Mouse (Mus musculus): ENCODE results near the gene Mag. TPM values are rescaled to one million over a fixed set of nuclear protein-coding genes. Genes with fewer than 3 reads are reported as not detected.

Gene Mag
- polyA plus RNA-seq, 1 experiment: 3.7 TPM

DNA sequence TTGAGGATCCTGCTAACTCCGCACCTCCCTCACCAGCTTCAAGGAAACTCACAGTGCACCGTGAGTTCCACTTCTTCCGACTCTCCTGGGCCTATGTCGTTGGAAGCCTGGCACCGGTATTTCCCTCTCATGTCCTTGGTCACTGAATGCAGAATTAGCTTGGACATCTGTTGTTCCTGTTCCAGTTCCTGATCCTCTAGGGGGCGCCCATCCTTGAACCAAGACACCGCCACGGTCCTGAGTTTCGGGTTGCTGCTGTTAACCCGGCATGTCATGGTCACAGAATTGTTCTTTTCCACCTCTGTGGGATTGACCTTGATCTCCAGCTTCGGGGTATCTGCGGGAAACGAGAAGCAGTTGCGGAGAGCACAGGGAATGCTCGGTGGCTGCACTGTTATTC, 41.6 kb downstream of the Mag start:
- TF ChIP-seq CTCF (IDR thresholded peaks at IDR 0.05; ENCODE audit: low read depth, low read length) (peak; percentile 94), POLR2A (IDR thresholded peaks at IDR 0.05; ENCODE audit: borderline replicate concordance, low read depth, low read length) (no peak)
- Histone ChIP-seq H3K4me1 (ENCODE audit: control insufficient read depth, insufficient read depth, low read length) (peaks cover 12% of the 10 kb centered on the region), H3K27ac (ENCODE audit: insufficient read depth, low read depth, low read length) (no peak overlapping the region), H3K4me3 (ENCODE audit: insufficient read depth, low read length) (no peak overlapping the region)

DNA sequence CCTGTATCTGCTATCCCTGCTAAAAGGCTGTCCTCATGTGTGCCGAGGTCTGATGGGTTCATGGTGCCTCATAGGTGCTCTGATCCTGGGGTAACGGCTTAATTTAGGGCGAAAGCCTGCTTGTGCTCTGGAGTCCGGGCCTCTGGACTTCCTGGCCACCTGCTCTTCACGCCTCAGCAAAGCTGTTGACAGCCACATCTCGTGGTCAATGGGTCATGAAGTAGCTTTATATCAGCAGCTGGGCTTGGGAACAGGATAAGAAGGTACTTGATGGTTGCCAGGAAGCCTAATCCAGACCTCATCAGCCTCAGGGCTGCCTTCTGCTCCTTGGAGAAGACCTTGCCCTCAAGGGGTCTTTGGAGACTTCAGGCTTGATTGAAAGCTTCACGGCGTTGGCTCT, 51.3 kb downstream of the Mag start:
- TF ChIP-seq CTCF (IDR thresholded peaks at IDR 0.05; ENCODE audit: low read depth, low read length): no peak
- no peak for TF ChIP-seq POLR2A (IDR thresholded peaks at IDR 0.05; ENCODE audit: borderline replicate concordance, low read depth, low read length)
- H3K27ac ChIP-seq (ENCODE audit: insufficient read depth, low read depth, low read length): no peak overlapping the region
- no peak overlapping the region for H3K4me3 ChIP-seq (ENCODE audit: insufficient read depth, low read length)
- H3K4me1 ChIP-seq (ENCODE audit: control insufficient read depth, insufficient read depth, low read length): no peaks in the 10 kb centered on the region

- Histone ChIP-seq H3K4me3 (ENCODE audit: insufficient read depth, low read length) (no peak within 1 kb of the TSS), H3K27ac (ENCODE audit: insufficient read depth, low read depth, low read length) (no peak within 1 kb of the TSS), H3K4me1 (ENCODE audit: control insufficient read depth, insufficient read depth, low read length) (peaks cover 3% of the 10 kb centered on the region)
- TF ChIP-seq CTCF (IDR thresholded peaks at IDR 0.05; ENCODE audit: low read depth, low read length) (no peak), POLR2A (IDR thresholded peaks at IDR 0.05; ENCODE audit: borderline replicate concordance, low read depth, low read length) (no peak)
These were observed 53.2 kb downstream of the Mag start, which contains the start of gene Ffar1 for GRCm38 (mm10) chr7:30861464-30861863. Gene Ffar1, minus strand, starts transcription at chr7:30861564.

- Histone ChIP-seq H3K4me1 (ENCODE audit: control insufficient read depth, insufficient read depth, low read length) (peaks cover 3% of the 10 kb centered on the region), H3K27ac (ENCODE audit: insufficient read depth, low read depth, low read length) (no peak overlapping the region), H3K4me3 (ENCODE audit: insufficient read depth, low read length) (no peak overlapping the region)
- no peak for TF ChIP-seq POLR2A (IDR thresholded peaks at IDR 0.05; ENCODE audit: borderline replicate concordance, low read depth, low read length)
- peak; percentile 87 for TF ChIP-seq CTCF (IDR thresholded peaks at IDR 0.05; ENCODE audit: low read depth, low read length)
These were observed 54.9 kb downstream of the Mag start for GRCm38 (mm10) chr7:30859635-30860402.

GRCm38 (mm10) chr7:30859290-30859634, 55.4 kb downstream of the Mag start:
- H3K27ac ChIP-seq (ENCODE audit: insufficient read depth, low read depth, low read length): no peak overlapping the region
- H3K4me3 ChIP-seq (ENCODE audit: insufficient read depth, low read length): no peak overlapping the region
- peaks cover 3% of the 10 kb centered on the region for H3K4me1 ChIP-seq (ENCODE audit: control insufficient read depth, insufficient read depth, low read length)
- peak; percentile 91 for TF ChIP-seq CTCF (IDR thresholded peaks at IDR 0.05; ENCODE audit: low read depth, low read length)
- TF ChIP-seq POLR2A (IDR thresholded peaks at IDR 0.05; ENCODE audit: borderline replicate concordance, low read depth, low read length): no peak

GRCm38 (mm10) chr7:30857746-30858145, 56.9 kb downstream of the Mag start:
- H3K27ac ChIP-seq (ENCODE audit: insufficient read depth, low read depth, low read length): no peak overlapping the region
- H3K4me1 ChIP-seq (ENCODE audit: control insufficient read depth, insufficient read depth, low read length): peaks cover 3% of the 10 kb centered on the region
- H3K4me3 ChIP-seq (ENCODE audit: insufficient read depth, low read length): no peak overlapping the region
- TF ChIP-seq POLR2A (IDR thresholded peaks at IDR 0.05; ENCODE audit: borderline replicate concordance, low read depth, low read length) (no peak), CTCF (IDR thresholded peaks at IDR 0.05; ENCODE audit: low read depth, low read length) (no peak)

- Histone ChIP-seq H3K4me3 (ENCODE audit: insufficient read depth, low read length) (no peak within 1 kb of the TSS), H3K4me1 (ENCODE audit: control insufficient read depth, insufficient read depth, low read length) (peaks cover 3% of the 10 kb centered on the region), H3K27ac (ENCODE audit: insufficient read depth, low read depth, low read length) (no peak within 1 kb of the TSS)
- TF ChIP-seq POLR2A (IDR thresholded peaks at IDR 0.05; ENCODE audit: borderline replicate concordance, low read depth, low read length): no peak
- no peak for TF ChIP-seq CTCF (IDR thresholded peaks at IDR 0.05; ENCODE audit: low read depth, low read length)
These were observed 58.6 kb downstream of the Mag start, which contains the start of gene Ffar3 for GRCm38 (mm10) chr7:30856078-30856477. Gene Ffar3, minus strand, starts transcription at chr7:30856178.

DNA sequence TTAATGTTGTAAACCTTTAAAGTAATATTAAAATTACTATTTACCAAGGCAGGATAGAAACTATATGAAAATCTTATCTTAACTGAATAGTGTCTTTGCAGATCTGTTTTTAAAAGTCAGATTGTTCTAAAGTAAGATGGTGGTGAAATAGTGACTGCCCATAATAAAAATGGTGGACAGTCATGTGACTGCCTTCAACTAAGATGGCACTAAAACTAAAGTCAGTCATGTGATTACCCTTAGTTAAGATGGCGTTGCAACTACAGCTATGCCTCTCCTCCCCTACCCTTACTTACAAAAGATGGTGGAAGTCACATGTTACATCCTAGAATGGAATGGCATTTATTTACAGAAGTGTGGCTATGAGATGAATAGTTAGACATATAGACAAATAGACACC, 63.3 kb downstream of the Mag start:
- no peak overlapping the region for H3K4me3 ChIP-seq (ENCODE audit: insufficient read depth, low read length)

More for the DNA sequence above, 63.3 kb downstream of the Mag start:
- peaks cover 2% of the 10 kb centered on the region for H3K4me1 ChIP-seq (ENCODE audit: control insufficient read depth, insufficient read depth, low read length)
- H3K27ac ChIP-seq (ENCODE audit: insufficient read depth, low read depth, low read length): no peak overlapping the region
- no peak for TF ChIP-seq CTCF (IDR thresholded peaks at IDR 0.05; ENCODE audit: low read depth, low read length)
- TF ChIP-seq POLR2A (IDR thresholded peaks at IDR 0.05; ENCODE audit: borderline replicate concordance, low read depth, low read length): no peak

Other genes with a start within 250 kb of the Mag start
- 16.8 and 18.7 TPM in 2 replicates for gene Haus5, start 249.9 kb downstream of the Mag start, polyA plus RNA-seq (2012; ENCODE audit: insufficient read depth, insufficient read length, missing spikeins)
- gene Pmis2, start 243.3 kb downstream of the Mag start, polyA plus RNA-seq (2012; ENCODE audit: insufficient read depth, insufficient read length, missing spikeins): not detected in 2 replicates
- not detected in 2 replicates for gene 2200002J24Rik, start 215.9 kb downstream of the Mag start, polyA plus RNA-seq (2012; ENCODE audit: insufficient read depth, insufficient read length, missing spikeins)
- gene Atp4a, start 202.7 kb downstream of the Mag start, polyA plus RNA-seq (2012; ENCODE audit: insufficient read depth, insufficient read length, missing spikeins): not detected in 2 replicates
- gene Tmem147, start 185.3 kb downstream of the Mag start, polyA plus RNA-seq (2012; ENCODE audit: insufficient read depth, insufficient read length, missing spikeins): 74.6 and 80.3 TPM in 2 replicates
- gene Gapdhs, start 171.2 kb downstream of the Mag start, polyA plus RNA-seq (2012; ENCODE audit: insufficient read depth, insufficient read length, missing spikeins): not detected in 2 replicates
- gene Sbsn, start 163.4 kb downstream of the Mag start, polyA plus RNA-seq (2012; ENCODE audit: insufficient read depth, insufficient read length, missing spikeins): 6.9 and 8.3 TPM in 2 replicates
- gene Dmkn, start 151.1 kb downstream of the Mag start, polyA plus RNA-seq (2012; ENCODE audit: insufficient read depth, insufficient read length, missing spikeins): 1.7 and 3.6 TPM in 2 replicates
- gene Krtdap, start 127.0 kb downstream of the Mag start, polyA plus RNA-seq (2012; ENCODE audit: insufficient read depth, insufficient read length, missing spikeins): not detected in 2 replicates
- gene Ffar2, start 91.1 kb downstream of the Mag start, polyA plus RNA-seq (2012; ENCODE audit: insufficient read depth, insufficient read length, missing spikeins): not detected in 2 replicates
- gene Ffar3, start 58.7 kb downstream of the Mag start, polyA plus RNA-seq (2012; ENCODE audit: insufficient read depth, insufficient read length, missing spikeins): not detected in 2 replicates
- gene Ffar1, start 53.3 kb downstream of the Mag start, polyA plus RNA-seq (2012; ENCODE audit: insufficient read depth, insufficient read length, missing spikeins): not detected in 2 replicates
- gene Cd22, start 34.5 kb downstream of the Mag start, polyA plus RNA-seq (2012; ENCODE audit: insufficient read depth, insufficient read length, missing spikeins): 6.8 and 8.0 TPM in 2 replicates
- gene Hamp2, start 9.8 kb upstream of the Mag start, polyA plus RNA-seq (2012; ENCODE audit: insufficient read depth, insufficient read length, missing spikeins): not detected in 2 replicates
- gene Hamp, start 29.2 kb upstream of the Mag start, polyA plus RNA-seq (2012; ENCODE audit: insufficient read depth, insufficient read length, missing spikeins): not detected in 2 replicates
- gene Usf2, start 41.9 kb upstream of the Mag start, polyA plus RNA-seq (2012; ENCODE audit: insufficient read depth, insufficient read length, missing spikeins): 208 and 246 TPM in 2 replicates
- 29.2 and 32.1 TPM in 2 replicates for gene Lsr, start 58.6 kb upstream of the Mag start, polyA plus RNA-seq (2012; ENCODE audit: insufficient read depth, insufficient read length, missing spikeins)
- gene Fam187b, start 58.9 kb upstream of the Mag start, polyA plus RNA-seq (2012; ENCODE audit: insufficient read depth, insufficient read length, missing spikeins): 4.6 and 7.3 TPM in 2 replicates
- gene Fxyd5, start 127.6 kb upstream of the Mag start, polyA plus RNA-seq (2012; ENCODE audit: insufficient read depth, insufficient read length, missing spikeins): 1,886 and 2,039 TPM in 2 replicates
- gene Fxyd7, start 136.6 kb upstream of the Mag start, polyA plus RNA-seq (2012; ENCODE audit: insufficient read depth, insufficient read length, missing spikeins): not detected in 2 replicates
- gene Fxyd1, start 142.3 kb upstream of the Mag start, polyA plus RNA-seq (2012; ENCODE audit: insufficient read depth, insufficient read length, missing spikeins): not detected in 2 replicates
- 0.27 and 0.78 TPM in 2 replicates for gene Lgi4, start 144.5 kb upstream of the Mag start, polyA plus RNA-seq (2012; ENCODE audit: insufficient read depth, insufficient read length, missing spikeins)
- gene Fxyd3, start 161.8 kb upstream of the Mag start, polyA plus RNA-seq (2012; ENCODE audit: insufficient read depth, insufficient read length, missing spikeins): 0.91 TPM in 1 of 2 replicates, not detected in the other
- 30.9 and 39.0 TPM in 2 replicates for gene Hpn, start 200.4 kb upstream of the Mag start, polyA plus RNA-seq (2012; ENCODE audit: insufficient read depth, insufficient read length, missing spikeins)
- 30.7 and 33.7 TPM in 2 replicates for gene Scn1b, start 212.1 kb upstream of the Mag start, polyA plus RNA-seq (2012; ENCODE audit: insufficient read depth, insufficient read length, missing spikeins)
- 63.6 and 99.3 TPM in 2 replicates for gene Gramd1a, start 241.0 kb upstream of the Mag start, polyA plus RNA-seq (2012; ENCODE audit: insufficient read depth, insufficient read length, missing spikeins)